10 mouse cellular contexts compared by ENCODE assay signal in genomic region chr11:84520269-84521070, GRCm38 (mm10). TPM values are rescaled to one million over a fixed set of nuclear protein-coding genes. Genes with fewer than 3 reads are reported as not detected.
DNase-seq lines count a peak whose midpoint lies in the region; ATAC-seq and TF ChIP-seq lines count a peak whose summit lies in the region.
"Had no signal": no experiment of that assay in that cellular context is flagged by ENCODE, and none has a peak within 500 bp of the region (broad histone marks: within the 10 kb centered on the region; RNA-seq: fewer than 3 reads in every experiment).

No protein-coding gene starts in this region.

- H3K27ac ChIP-seq in forebrain, embryonic 13.5 days, result no peak overlapping the region
- no peak overlapping the region for H3K27ac ChIP-seq in forebrain, postnatal 0 days (ENCODE audit: low read depth, low read length)
- H3K27ac ChIP-seq in forebrain, embryonic 15.5 days (replicated peaks), result no peak overlapping the region
- H3K27ac ChIP-seq in midbrain, embryonic 11.5 days (ENCODE audit: low read depth, low read length), result no peak overlapping the region; the same call in 1 of the 2 replicates
- H3K27ac ChIP-seq: liver, embryonic 13.5 days had no signal

- peak overlapping the region; percentile 46 for H3K4me3 ChIP-seq in forebrain, embryonic 13.5 days
- no peak overlapping the region for H3K4me3 ChIP-seq in forebrain, postnatal 0 days (ENCODE audit: low read depth, low read length)
- H3K4me3 ChIP-seq in E14TG2a.4 (replicated peaks; ENCODE audit: low read length), result peak overlapping the region; percentile 49
- H3K4me3 ChIP-seq in forebrain, embryonic 15.5 days, result 0 out of 2 replicates have a peak overlapping the region, but pooled peaks have one; percentile 6
- H3K4me3 ChIP-seq in midbrain, embryonic 11.5 days (ENCODE audit: low read depth, low read length), result peak overlapping the region; percentile 40
- H3K4me3 ChIP-seq: liver, embryonic 13.5 days had no signal

- no peak for TF ChIP-seq CTCF in forebrain, postnatal 0 days (IDR thresholded peaks at IDR 0.05; ENCODE audit: low read depth)
- TF ChIP-seq CTCF in E14TG2a.4 (conservative IDR thresholded peaks at IDR 0.05; ENCODE audit: low read length), result no peak

- H3K9me3 ChIP-seq in forebrain, embryonic 13.5 days (replicated peaks), result no peaks in the 10 kb centered on the region
- no peaks in the 10 kb centered on the region for H3K9me3 ChIP-seq in forebrain, postnatal 0 days (ENCODE audit: low read length)
- H3K9me3 ChIP-seq in E14TG2a.4 (ENCODE audit: low read length), result peaks cover 11% of the 10 kb centered on the region
- no peaks in the 10 kb centered on the region for H3K9me3 ChIP-seq in forebrain, embryonic 15.5 days
- H3K9me3 ChIP-seq in midbrain, embryonic 11.5 days (ENCODE audit: control insufficient read depth, low read length), result no peaks in the 10 kb centered on the region
- H3K9me3 ChIP-seq: liver, embryonic 13.5 days had no signal

- H3K4me1 ChIP-seq in forebrain, embryonic 13.5 days, result peaks cover 28% of the 10 kb centered on the region
- peaks cover 4% of the 10 kb centered on the region for H3K4me1 ChIP-seq in forebrain, postnatal 0 days (ENCODE audit: insufficient read depth)
- peaks cover 52% of the 10 kb centered on the region for H3K4me1 ChIP-seq in E14TG2a.4 (replicated peaks; ENCODE audit: low read depth, low read length)
- H3K4me1 ChIP-seq in forebrain, embryonic 15.5 days, result peaks cover 28% of the 10 kb centered on the region
- H3K4me1 ChIP-seq in midbrain, embryonic 11.5 days (ENCODE audit: control insufficient read depth, insufficient read depth, low read length), result peaks cover 10% of the 10 kb centered on the region

- H3K36me3 ChIP-seq in forebrain, embryonic 13.5 days (ENCODE audit: poor library complexity, severe bottlenecking), result no peaks in the 10 kb centered on the region
- no peaks in the 10 kb centered on the region for H3K36me3 ChIP-seq in forebrain, postnatal 0 days (ENCODE audit: insufficient read depth)
- H3K36me3 ChIP-seq in E14TG2a.4 (ENCODE audit: insufficient read depth, low read length), result no peaks in the 10 kb centered on the region
- no peaks in the 10 kb centered on the region for H3K36me3 ChIP-seq in forebrain, embryonic 15.5 days
- no peaks in the 10 kb centered on the region for H3K36me3 ChIP-seq in midbrain, embryonic 11.5 days (ENCODE audit: control insufficient read depth, insufficient read depth, low read length)
- H3K36me3 ChIP-seq: liver, embryonic 13.5 days had no signal

- H3K27me3 ChIP-seq in forebrain, embryonic 13.5 days, result peaks cover 96% of the 10 kb centered on the region
- peaks cover 88% of the 10 kb centered on the region for H3K27me3 ChIP-seq in forebrain, postnatal 0 days (ENCODE audit: insufficient read depth, low read length)
- H3K27me3 ChIP-seq in E14TG2a.4 (ENCODE audit: insufficient read depth, low read length), result peaks cover 96% of the 10 kb centered on the region
- peaks cover 94% of the 10 kb centered on the region for H3K27me3 ChIP-seq in forebrain, embryonic 15.5 days
- H3K27me3 ChIP-seq in midbrain, embryonic 11.5 days (ENCODE audit: control insufficient read depth, insufficient read depth, low read length), result peaks cover 93% of the 10 kb centered on the region

- H3K4me2 ChIP-seq in forebrain, embryonic 13.5 days, result peak overlapping the region; percentile 70
- H3K4me2 ChIP-seq in forebrain, postnatal 0 days (ENCODE audit: low read depth), result no peak overlapping the region
- 0 out of 2 replicates have a peak overlapping the region, but pooled peaks have one; percentile 5 for H3K4me2 ChIP-seq in forebrain, embryonic 15.5 days (replicated peaks)
- peak overlapping the region; percentile 36 for H3K4me2 ChIP-seq in midbrain, embryonic 11.5 days
- H3K4me2 ChIP-seq: liver, embryonic 13.5 days had no signal

- H3K9ac ChIP-seq in forebrain, embryonic 13.5 days, result peak overlapping the region; percentile 7; the same call in 1 of the 2 replicates
- H3K9ac ChIP-seq in forebrain, postnatal 0 days, result no peak overlapping the region
- H3K9ac ChIP-seq in forebrain, embryonic 15.5 days (replicated peaks), result no peak overlapping the region
- peak overlapping the region; percentile 64 for H3K9ac ChIP-seq in midbrain, embryonic 11.5 days (ENCODE audit: low read length)
- H3K9ac ChIP-seq: liver, embryonic 13.5 days had no signal

- ATAC-seq in forebrain, embryonic 13.5 days, result no peak
- no peak for ATAC-seq in forebrain, postnatal 0 days
- no peak for ATAC-seq in forebrain, embryonic 15.5 days (replicated peaks)
- no peak for ATAC-seq in midbrain, embryonic 11.5 days (ENCODE audit: low FRiP score)

- 1% methylated on average over 31 of the region's 31 CpGs for WGBS in forebrain, embryonic 13.5 days
- WGBS in forebrain, postnatal 0 days, result 4% methylated on average over 31 of the region's 31 CpGs
- WGBS in forebrain, embryonic 15.5 days, result 2% methylated on average over 31 of the region's 31 CpGs
- 1% methylated on average over 31 of the region's 31 CpGs for WGBS in midbrain, embryonic 11.5 days

- intact Hi-C loops in left cerebral cortex, postnatal 25 days (cut with DNase I), result no loop called here

- no peak for DNase-seq in forebrain, postnatal 0 days
- peak; percentile 93 for DNase-seq in midbrain, embryonic 11.5 days (ENCODE audit: low spot score, missing footprints)
- DNase-seq in left cerebral cortex, postnatal 25 days (ENCODE audit: low spot score in 2 of 2), result no peak
- no peak for DNase-seq in urinary bladder, adult 18-20 months (ENCODE audit: low spot score in 2 of 2)
- no peak for DNase-seq in layer of hippocampus, adult 9-10 months (ENCODE audit: low spot score)
- DNase-seq: liver, embryonic 13.5 days; thymus, adult 18-20 months had no signal

RNA-seq across cellular contexts. Expression of gene Lhx1, which starts 4.9 kb away (rescaled TPM):
- polyA plus RNA-seq in forebrain, embryonic 13.5 days (2015; fragmentation: Nextera tagmentation; extraction: Ambion mirVana), result 7.6 and 8.2 TPM in 2 replicates
- total RNA-seq in forebrain, postnatal 0 days (2014; rRNA removed), result 2.4 and 7.9 TPM in 2 replicates
- 2.5 and 5.3 TPM in 2 replicates for polyA plus RNA-seq in forebrain, postnatal 0 days (2015; fragmentation: Nextera tagmentation; extraction: Ambion mirVana)
- polyA plus RNA-seq in forebrain, embryonic 15.5 days (2015; fragmentation: Nextera tagmentation; extraction: Ambion mirVana), result 3.4 and 4.8 TPM in 2 replicates
- polyA plus RNA-seq in midbrain, embryonic 11.5 days (2014; fragmentation: Nextera tagmentation; extraction: Ambion mirVana), result 32.8 and 37.6 TPM in 2 replicates
- total RNA-seq in left cerebral cortex, postnatal 25 days (2021), result under 1 TPM in 1 of 2 experiments, not detected in 1; 0.18 TPM

RNA-seq across cellular contexts. Expression of gene Aatf, which starts 7.1 kb away (rescaled TPM):
- 51.4 and 53.4 TPM in 2 replicates for polyA plus RNA-seq in forebrain, embryonic 13.5 days (2015; fragmentation: Nextera tagmentation; extraction: Ambion mirVana)
- 25.5 and 38.9 TPM in 2 replicates for total RNA-seq in forebrain, postnatal 0 days (2014; rRNA removed)
- polyA plus RNA-seq in forebrain, postnatal 0 days (2015; fragmentation: Nextera tagmentation; extraction: Ambion mirVana), result 34.1 and 40.4 TPM in 2 replicates
- 54.0 and 54.8 TPM in 2 replicates for polyA plus RNA-seq in forebrain, embryonic 15.5 days (2015; fragmentation: Nextera tagmentation; extraction: Ambion mirVana)
- 54.8 and 63.8 TPM in 2 replicates for polyA plus RNA-seq in midbrain, embryonic 11.5 days (2014; fragmentation: Nextera tagmentation; extraction: Ambion mirVana)
- total RNA-seq in left cerebral cortex, postnatal 25 days (2021), result 10 to 100 TPM; 17.7 to 22.5 TPM

Comparison
In these comparisons a context has a peak if more than half of its experiments do, and no peak if none do; other contexts are left out.
1. H3K9ac ChIP-seq: peak in forebrain, embryonic 13.5 days (single experiment) and midbrain, embryonic 11.5 days (single experiment); none in forebrain, postnatal 0 days (single experiment) and forebrain, embryonic 15.5 days (single experiment).